Mouse (Mus musculus): ENCODE data around the gene Ap3b2. TPM values are rescaled to one million over a fixed set of nuclear protein-coding genes. Genes with fewer than 3 reads are reported as not detected.
"Not testable (repeated sequence)": the region's sequence is repeated elsewhere in the genome, so short reads cannot be mapped to it uniquely, and the experiment has no call there.

Gene Ap3b2
- total RNA-seq, 2 experiments from 2014 or later: not detected

DNA sequence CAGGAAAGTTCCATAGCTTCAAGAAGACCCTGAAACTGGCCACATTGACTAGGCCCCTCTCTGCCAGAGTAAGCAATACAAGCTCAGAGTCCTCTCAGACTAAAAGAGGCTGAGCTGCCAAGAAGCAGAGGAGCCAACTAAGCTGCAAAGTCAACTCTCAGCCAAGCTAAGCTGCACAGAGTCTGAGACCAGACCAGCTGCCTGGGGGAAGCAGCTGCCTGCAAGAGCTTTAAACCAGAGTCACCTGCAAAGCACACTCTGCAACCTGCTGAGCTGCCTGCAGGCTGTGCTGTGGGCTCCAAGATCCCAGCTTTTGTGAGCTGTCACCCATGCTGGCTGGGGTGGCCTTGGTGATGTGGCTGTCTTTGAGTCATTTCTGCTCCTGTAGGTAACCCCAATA lies 15.5 kb downstream of the Ap3b2 start:
- ATAC-seq (ENCODE audit: poor library complexity, severe bottlenecking): not testable (repeated sequence)

DNA sequence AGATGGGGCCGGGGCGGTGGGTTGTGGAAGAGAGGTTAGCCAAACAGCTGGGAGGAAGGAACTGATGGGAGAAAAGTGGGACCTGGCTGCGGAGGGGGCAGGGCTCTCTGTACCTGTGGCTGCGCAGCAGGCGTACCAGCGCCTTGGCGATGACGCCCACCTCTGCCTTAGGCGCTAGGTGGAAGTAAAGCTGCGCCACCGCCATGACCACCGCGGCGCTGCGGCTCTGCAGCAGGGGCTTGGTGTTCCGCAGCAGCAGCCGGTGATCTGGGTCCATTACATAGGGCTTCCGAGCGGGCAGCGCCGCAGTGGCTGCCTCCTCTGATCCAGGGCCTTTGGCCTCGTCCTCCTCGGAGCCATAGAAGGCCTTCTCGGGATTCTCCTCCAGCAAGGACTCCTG lies 16.9 kb downstream of the Ap3b2 start:
- ATAC-seq (ENCODE audit: poor library complexity, severe bottlenecking): no peak

DNA sequence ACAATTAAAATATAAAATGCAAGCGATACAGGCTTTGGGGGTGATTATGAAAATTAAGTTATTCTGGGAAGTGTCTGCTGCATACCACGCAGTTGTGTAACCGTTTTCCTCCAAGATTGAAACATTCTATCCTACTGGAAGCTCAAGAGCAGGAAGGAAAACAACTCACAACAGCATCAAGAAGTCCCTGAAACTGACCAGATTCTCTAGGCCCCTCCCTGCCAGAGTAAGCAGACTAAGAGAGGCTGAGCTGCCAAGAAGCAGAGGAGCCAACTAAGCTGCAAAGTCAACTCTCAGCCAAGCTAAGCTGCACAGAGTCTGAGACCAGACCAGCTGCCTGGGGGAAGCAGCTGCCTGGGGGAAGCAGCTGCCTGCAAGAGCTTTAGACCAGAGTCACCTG lies 18.5 kb downstream of the Ap3b2 start:
- ATAC-seq (ENCODE audit: poor library complexity, severe bottlenecking): no peak

DNA sequence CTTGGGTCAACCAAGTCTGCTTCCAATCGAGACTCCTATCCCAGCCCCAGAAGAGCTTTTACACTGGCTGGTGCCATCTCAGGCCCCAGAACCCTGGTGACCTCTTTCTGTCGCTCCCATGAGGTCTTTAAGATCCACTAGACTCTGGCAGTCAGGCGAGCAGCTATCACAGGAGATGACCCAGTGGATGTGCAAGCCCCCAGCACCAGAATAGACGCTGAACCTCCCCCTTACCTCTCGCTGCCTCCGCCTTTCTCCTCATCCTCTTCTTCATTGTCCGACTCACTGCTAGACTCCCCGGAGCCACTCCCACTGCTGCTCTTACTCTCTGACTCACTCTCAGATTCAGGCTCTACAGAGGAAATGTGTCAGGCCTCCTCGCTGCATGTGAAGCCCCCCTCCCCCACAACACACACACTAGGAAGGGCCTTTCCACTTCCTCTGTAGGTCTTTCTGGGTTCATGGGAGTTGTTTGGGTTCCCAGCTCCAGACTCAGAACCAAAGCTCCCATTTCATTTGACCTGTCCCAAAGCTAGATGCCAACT lies 28.7 kb downstream of the Ap3b2 start:
- no peak for ATAC-seq (ENCODE audit: poor library complexity, severe bottlenecking)

DNA sequence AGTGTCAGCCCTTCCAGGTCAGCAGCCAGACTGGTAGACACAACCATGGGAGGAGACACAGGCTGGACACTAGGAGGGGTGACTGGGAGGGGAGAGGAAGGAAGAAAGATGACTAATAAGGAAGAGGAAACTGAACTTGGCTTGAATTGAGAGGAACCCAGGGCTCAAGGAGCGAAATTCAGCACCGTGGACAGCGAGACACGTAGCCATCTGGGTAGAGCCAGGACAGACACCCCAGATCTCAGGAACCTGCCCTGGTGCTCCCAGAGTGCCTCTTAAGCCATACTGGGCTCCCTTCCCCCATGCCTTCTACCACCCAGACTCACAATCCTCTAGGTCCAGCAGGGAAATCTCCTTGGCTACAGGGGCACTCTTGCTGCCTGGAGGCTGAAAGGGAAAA lies 29.6 kb downstream of the Ap3b2 start:
- no peak for ATAC-seq (ENCODE audit: poor library complexity, severe bottlenecking)

DNA sequence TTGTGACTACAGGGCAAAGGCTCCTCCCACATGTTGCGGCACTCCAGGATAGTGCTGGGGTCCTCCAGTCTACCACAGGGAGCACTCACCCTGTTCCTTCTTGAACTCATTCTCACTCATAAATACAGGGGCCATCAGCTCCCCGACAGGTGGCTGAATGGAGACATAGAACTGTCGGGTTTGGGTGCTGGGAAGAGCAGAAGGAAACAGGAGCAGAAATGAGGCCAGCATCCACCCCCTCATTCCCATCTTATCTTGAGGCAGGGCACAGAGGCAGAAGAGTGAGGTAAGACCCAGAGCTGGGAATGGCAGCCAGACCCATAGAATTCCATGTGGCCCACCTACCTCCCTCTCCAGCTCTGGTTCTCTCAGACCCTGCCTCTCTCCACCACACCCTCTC lies 30.9 kb downstream of the Ap3b2 start:
- no peak for ATAC-seq (ENCODE audit: poor library complexity, severe bottlenecking)

DNA sequence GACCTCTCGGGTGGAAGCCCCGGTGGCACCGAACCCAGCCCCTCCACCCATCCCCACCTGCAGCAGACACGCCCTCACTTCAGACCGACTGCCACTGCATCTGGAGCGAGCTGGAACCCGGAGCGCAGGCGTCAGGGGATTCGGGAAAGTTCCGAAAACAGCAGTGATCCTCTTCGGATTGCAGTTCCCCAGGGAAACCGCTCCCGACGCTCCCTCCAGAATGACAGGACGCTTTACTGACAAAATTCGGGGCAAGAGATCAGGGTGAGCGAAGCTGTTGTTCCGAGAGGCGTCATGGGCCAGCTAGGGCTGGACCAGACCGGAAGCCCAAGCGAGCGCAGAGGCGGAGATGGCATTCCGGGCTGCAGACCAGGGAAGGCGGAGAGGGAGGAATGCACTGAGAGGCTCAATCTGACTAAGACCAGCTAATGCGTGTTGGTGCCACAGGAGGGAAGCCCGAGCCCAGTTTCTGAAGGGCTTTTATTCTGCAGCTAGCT lies 38.5 kb downstream of the Ap3b2 start, which contains the start of gene Cpeb1:
TSS of gene Cpeb1 (minus strand) at position 311 of the 497 bp plus-strand sequence.
- ATAC-seq (ENCODE audit: poor library complexity, severe bottlenecking): no peak

DNA sequence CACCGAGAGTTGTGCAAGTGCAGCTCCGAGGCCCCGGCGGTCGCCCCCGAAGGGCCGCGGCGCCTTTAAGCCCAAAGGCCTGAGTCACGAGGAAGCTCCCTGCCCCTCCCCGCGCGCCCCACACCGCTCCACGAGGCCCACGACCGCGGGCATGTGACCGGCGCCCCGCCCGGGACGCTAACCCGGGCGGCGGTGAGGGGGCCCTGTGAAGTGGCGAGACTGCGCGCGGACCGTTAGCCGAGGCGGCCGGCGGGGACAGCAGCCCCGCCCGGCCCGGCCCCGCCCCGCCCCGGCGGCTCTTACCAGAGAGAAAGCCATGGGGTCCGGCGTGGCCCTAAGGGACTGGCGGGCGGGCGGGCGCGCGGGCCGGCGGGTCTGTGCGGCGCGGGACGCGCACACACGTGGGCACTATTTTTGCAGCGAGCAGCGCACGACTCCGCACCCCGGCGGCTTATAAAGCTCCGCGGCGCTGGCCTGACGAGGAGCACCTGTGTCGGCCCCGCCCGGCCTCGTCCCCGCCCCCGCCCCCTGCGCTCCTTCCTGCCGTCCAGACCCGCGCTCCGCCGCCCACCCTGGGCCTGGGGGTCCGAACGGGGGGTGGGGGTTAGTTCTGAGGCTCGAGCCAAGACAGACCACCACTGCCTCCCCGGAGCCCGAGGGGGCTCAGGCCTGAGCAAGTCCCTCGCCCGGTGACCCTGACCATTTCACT lies 39.2 kb downstream of the Ap3b2 start:
- 0 out of 2 replicates have a peak, but pooled peaks have one; percentile 12 for ATAC-seq (ENCODE audit: poor library complexity, severe bottlenecking)

DNA sequence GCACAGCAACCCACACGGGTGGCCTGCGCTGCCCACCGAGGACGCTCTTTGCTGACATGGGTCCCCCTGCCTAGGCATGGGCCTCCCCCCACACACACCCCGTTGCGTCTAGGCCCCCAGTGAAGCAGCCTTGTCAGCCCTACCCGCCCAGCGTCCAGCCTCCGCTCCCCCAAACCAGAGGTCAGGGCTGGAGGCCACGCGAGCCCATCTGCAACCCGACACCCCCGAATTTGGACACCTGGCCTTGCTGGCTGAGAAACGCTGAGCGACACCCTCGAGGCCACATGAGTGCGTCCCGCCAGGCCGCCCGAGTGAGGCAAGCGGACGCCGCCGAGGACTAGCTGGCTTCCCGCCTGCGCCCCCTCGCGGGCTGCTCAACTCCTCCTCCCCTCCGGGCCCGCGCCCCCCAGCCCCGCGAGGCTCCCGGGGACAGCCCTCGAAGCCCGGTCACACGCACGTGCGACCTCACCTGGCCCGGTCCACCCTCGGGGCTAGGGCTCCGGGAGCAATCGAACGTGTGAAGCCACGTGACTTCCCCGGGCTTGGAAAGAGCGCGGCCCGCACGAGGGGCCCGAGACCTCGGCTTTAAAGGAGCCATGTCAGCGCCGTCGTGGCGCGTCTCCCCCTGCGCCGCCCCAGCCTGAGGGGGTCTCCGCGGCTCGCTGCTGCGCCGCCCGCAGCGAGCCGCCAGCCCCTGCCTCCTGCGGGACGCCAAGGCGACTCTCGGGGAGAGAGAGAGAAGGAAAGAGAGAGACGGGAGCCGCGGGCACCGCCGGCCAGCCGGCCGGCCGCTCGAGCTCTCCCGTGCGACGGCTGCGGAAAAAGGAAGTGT lies 40.1 kb downstream of the Ap3b2 start:
- no peak for ATAC-seq (ENCODE audit: poor library complexity, severe bottlenecking)

DNA sequence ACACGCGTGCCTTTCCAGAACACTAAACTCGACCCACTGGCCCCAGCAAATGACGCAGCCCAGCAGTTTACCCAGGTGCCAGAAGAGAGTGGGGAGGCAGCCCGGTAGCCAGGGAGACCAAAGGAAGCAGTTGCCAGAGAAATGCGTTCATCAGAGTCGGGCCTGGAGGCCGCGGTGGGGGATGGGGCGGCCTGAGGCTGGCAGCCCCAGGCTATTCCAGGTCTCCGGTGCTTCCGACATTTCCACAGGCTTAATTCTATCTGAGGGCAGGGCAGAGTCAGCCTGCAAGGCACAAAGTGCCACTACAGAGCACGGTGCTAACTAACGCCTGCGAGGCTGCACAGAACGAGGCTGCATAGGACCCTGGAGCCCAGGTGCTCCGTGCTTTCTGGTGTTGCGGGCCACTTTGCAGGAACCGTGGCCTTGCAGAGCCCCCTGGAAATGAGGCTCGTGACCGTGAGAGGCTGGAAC lies 40.7 kb downstream of the Ap3b2 start:
- ATAC-seq (ENCODE audit: poor library complexity, severe bottlenecking): no peak

Other genes starting within 250 kb of the Ap3b2 start
- gene Rps17, start 148.7 kb downstream of the Ap3b2 start, total RNA-seq (2015): 1,953 and 2,112 TPM in 2 replicates
- 2,159 and 2,431 TPM in 2 replicates for gene Rps17, start 148.7 kb downstream of the Ap3b2 start, total RNA-seq (2017)
- gene Cpeb1, start 38.5 kb downstream of the Ap3b2 start, total RNA-seq (2015): 0.22 and 0.34 TPM in 2 replicates
- 0.70 and 1.5 TPM in 2 replicates for gene Cpeb1, start 38.5 kb downstream of the Ap3b2 start, total RNA-seq (2017)
- not detected in 2 replicates for gene BC048679, start 4.4 kb upstream of the Ap3b2 start, total RNA-seq (2015)
- not detected in 2 replicates for gene BC048679, start 4.4 kb upstream of the Ap3b2 start, total RNA-seq (2017)
- gene Fsd2, start 73.0 kb upstream of the Ap3b2 start, total RNA-seq (2015): 0.05 TPM in 1 of 2 replicates, not detected in the other
- 0.11 TPM in 1 of 2 replicates, not detected in the other for gene Fsd2, start 73.0 kb upstream of the Ap3b2 start, total RNA-seq (2017)
- gene Whamm, start 77.3 kb upstream of the Ap3b2 start, total RNA-seq (2015): 13.9 and 14.1 TPM in 2 replicates
- 15.9 and 16.9 TPM in 2 replicates for gene Whamm, start 77.3 kb upstream of the Ap3b2 start, total RNA-seq (2017)
- 0.14 and 0.42 TPM in 2 replicates for gene Homer2, start 213.6 kb upstream of the Ap3b2 start, total RNA-seq (2015)
- 0.04 and 0.57 TPM in 2 replicates for gene Homer2, start 213.6 kb upstream of the Ap3b2 start, total RNA-seq (2017)